Mouse (Mus musculus) liver, embryonic 14.5 days (tissue): Measurements from ENCODE around the gene Slk. TPM values are rescaled to one million over a fixed set of nuclear protein-coding genes. Genes with fewer than 3 reads are reported as not detected.

ENCODE experiments used
- ATAC-seq: fragments of 200-750 bp; cut with Nextera tagmentation; 2 replicates; pipeline ENCODE4 v1.8.0; 2017; ENCODE audit warnings: moderate number of reproducible peaks, mild to moderate bottlenecking, moderate library complexity; ENCODE audit not compliant: insufficient read depth
- DNase-seq, 3 experiments: peaks; one replicate each; pipeline ENCODE4 v3.0.0-alpha.2; 2012 to 2013; ENCODE audit warnings: low read depth in 3 of 3, low spot score in 3 of 3
- H3K27ac ChIP-seq: fragments of 300-500 bp; sonication (generic); 2 replicates; pipeline ENCODE4 v1.5.1; 2014; ENCODE audit warnings: moderate library complexity, mild to moderate bottlenecking, control low read depth, inconsistent platforms
- H3K27me3 ChIP-seq: fragments of 300-500 bp; sonication (generic); 2 replicates; pipeline ENCODE4 v1.6.1; 2014; ENCODE audit warnings: mild to moderate bottlenecking, low read length, moderate library complexity; ENCODE audit not compliant: control insufficient read depth, insufficient read depth
- H3K36me3 ChIP-seq: fragments of 300-500 bp; sonication (generic); replicated peaks from 2 replicates; pipeline ENCODE4 v1.6.1; 2014; ENCODE audit warnings: low read depth; ENCODE audit not compliant: control insufficient read depth, insufficient read depth
- H3K4me1 ChIP-seq, 2 experiments: fragments of 200-500 bp in 1 of 2; fragments of 300-500 bp in 1 of 2; sonication (generic) in 1 of 2; replicated peaks; 2 replicates each; pipeline ENCODE4 v1.6.1; 2012 to 2014; ENCODE audit warnings: antibody characterized with exemption in 1 of 2, inconsistent platforms in 1 of 2, low read length in 1 of 2; ENCODE audit not compliant: control insufficient read depth in 2 of 2, insufficient read depth in 2 of 2
- H3K4me2 ChIP-seq: fragments of 300-500 bp; sonication (generic); 2 replicates; pipeline ENCODE4 v1.6.1; 2014; ENCODE audit warnings: low read depth, mild to moderate bottlenecking, control low read depth, moderate library complexity
- H3K4me3 ChIP-seq, 2 experiments: fragments of 200-500 bp in 1 of 2; fragments of 300-500 bp in 1 of 2; sonication (generic) in 1 of 2; 2 replicates each; pipeline ENCODE4 v1.5.1; 2012 to 2014; ENCODE audit warnings: low read depth in 2 of 2, low read length in 2 of 2, mild to moderate bottlenecking in 2 of 2, control low read depth in 1 of 2, inconsistent platforms in 1 of 2, moderate library complexity in 1 of 2; ENCODE audit not compliant: insufficient read depth in 1 of 2
- H3K9ac ChIP-seq: fragments of 300-500 bp; sonication (generic); replicated peaks from 2 replicates; pipeline ENCODE4 v1.6.1; 2014; ENCODE audit warnings: mild to moderate bottlenecking, control low read depth, moderate library complexity
- H3K9me3 ChIP-seq: fragments of 300-500 bp; sonication (generic); 2 replicates; pipeline ENCODE4 v1.6.1; 2016; ENCODE audit warnings: low read length, mixed read lengths; ENCODE audit not compliant: control insufficient read depth
- CTCF ChIP-seq: IDR thresholded peaks from 2 replicates; pipeline ENCODE4 v1.5.1; 2016; ENCODE audit warnings: antibody characterized with exemption, low read depth, control low read depth
- EP300 ChIP-seq: IDR thresholded peaks from 2 replicates; pipeline ENCODE4 v1.6.1; 2016; ENCODE audit warnings: antibody characterized with exemption, low read depth
- WGBS: fragments of 180-500 bp; shearing (Covaris S2); extraction: QIAGEN DNeasy Blood & Tissue Kit; methylation state at CpG from one replicate; pipeline ENCODE4 v1.1.7; 2014; ENCODE audit not compliant: insufficient replicate concordance; 5-methylcytosine and 5-hydroxymethylcytosine counted together
- polyA plus RNA-seq, 2 experiments: library from polyadenylated mRNA; depleted of rRNA in 1 of 2; stranded (reverse) in 1 of 2; unstranded in 1 of 2; fragments of >200 nt; fragmentation: Nextera tagmentation in 1 of 2; extraction: Ambion mirVana in 1 of 2; gene quantifications; 2 replicates each; pipeline versions ENCODE4 v1.2.1 to v1.2.3; 2012 to 2014

The Slk gene
- polyA plus RNA-seq, 2 experiments = 8.6 to 16.5 TPM

- H3K9ac ChIP-seq = peak within 1 kb of the TSS; percentile 62
- ATAC-seq (peak; percentile 45), DNase-seq (no peak)
- H3K4me3 ChIP-seq = peak within 1 kb of the TSS; percentile 66
- H3K9me3 ChIP-seq = no peaks in the 10 kb centered on the region
- H3K4me2 ChIP-seq = peak within 1 kb of the TSS; percentile 79
- no peaks in the 10 kb centered on the region for H3K36me3 ChIP-seq
- WGBS = 4% methylated on average over 10 of the region's 10 CpGs
- H3K4me1 ChIP-seq = peaks cover 24 to 25% of the 10 kb centered on the region in 2 experiments
- no peaks in the 10 kb centered on the region for H3K27me3 ChIP-seq
- H3K27ac ChIP-seq = peak within 1 kb of the TSS; percentile 27
- TF ChIP-seq EP300 = no peak
- no peak for TF ChIP-seq CTCF
Measured at GRCm38 (mm10) chr19:47537300-47537792, 42.1 kb upstream of the Slk start, which contains the start of gene Stn1. Gene Stn1, minus strand, starts transcription at chr19:47537507.

DNA sequence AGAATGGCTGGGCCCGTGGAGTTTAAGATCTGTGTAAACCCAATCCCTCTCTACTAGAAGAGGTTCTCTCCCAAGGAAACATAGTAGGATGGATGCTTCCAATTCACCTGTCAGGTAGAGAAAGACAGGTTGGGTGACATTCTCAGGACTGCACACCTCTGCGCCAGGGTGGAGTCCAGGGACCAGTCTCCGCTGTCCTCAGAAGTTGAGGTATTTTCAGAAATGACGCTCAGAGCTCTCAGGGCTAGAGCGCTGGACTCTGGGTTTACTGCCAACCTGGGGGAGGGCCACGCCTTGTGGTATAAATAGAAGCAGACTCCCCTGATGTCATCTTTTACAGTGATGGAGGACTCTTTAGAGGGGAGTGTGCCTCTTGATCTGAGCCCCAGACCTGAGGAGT, 41.6 kb upstream of the Slk start:
- Histone ChIP-seq H3K27ac (peak overlapping the region; percentile 13), H3K4me1 (peaks cover 24 to 25% of the 10 kb centered on the region in 2 experiments), H3K4me3 (no peak overlapping the region), H3K36me3 (no peaks in the 10 kb centered on the region), H3K9ac (no peak overlapping the region; the same call in 1 of the 2 replicates), H3K27me3 (no peaks in the 10 kb centered on the region), H3K4me2 (peak overlapping the region; percentile 79), H3K9me3 (no peaks in the 10 kb centered on the region)
- TF ChIP-seq EP300 (no peak), CTCF (no peak)
- no peak for DNase-seq
- 30% methylated on average over 6 of the region's 6 CpGs for WGBS
- ATAC-seq = no peak

GRCm38 (mm10) chr19:47538801-47539200, 40.7 kb upstream of the Slk start:
- no peak overlapping the region for H3K27ac ChIP-seq
- H3K36me3 ChIP-seq = no peaks in the 10 kb centered on the region
- ATAC-seq (no peak), DNase-seq (peak in 1 of 3 experiments; percentile 37)
- peak overlapping the region; percentile 15 for H3K4me2 ChIP-seq
- H3K27me3 ChIP-seq = no peaks in the 10 kb centered on the region
- H3K9me3 ChIP-seq = no peaks in the 10 kb centered on the region
- peaks cover 24 to 25% of the 10 kb centered on the region in 2 experiments for H3K4me1 ChIP-seq
- TF ChIP-seq EP300 (no peak), CTCF (no peak)
- H3K9ac ChIP-seq = no peak overlapping the region; the same call in 1 of the 2 replicates
- no peak overlapping the region for H3K4me3 ChIP-seq
- 3% methylated on average over 6 of the region's 6 CpGs for WGBS

DNA sequence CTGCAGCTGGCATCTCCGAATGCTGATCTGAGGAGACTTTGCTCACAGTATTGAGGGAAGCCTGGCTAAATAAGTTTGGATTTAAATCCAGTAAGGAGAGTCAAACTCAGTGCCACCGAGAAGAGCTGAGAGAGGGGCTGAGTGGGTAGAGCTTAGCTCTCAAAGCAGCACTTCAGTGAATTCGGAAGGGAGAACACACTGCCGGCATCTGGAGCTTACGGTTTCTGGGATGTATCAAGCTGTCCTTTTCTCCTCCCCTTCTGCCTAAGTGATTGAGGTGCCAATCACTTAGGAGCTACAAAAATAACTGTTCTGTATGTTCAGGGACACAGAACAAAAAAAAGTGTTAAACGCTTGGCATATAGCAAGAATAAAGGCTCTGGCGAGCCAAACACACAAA, 37.0 kb upstream of the Slk start:
- no peaks in the 10 kb centered on the region for H3K9me3 ChIP-seq
- no peaks in the 10 kb centered on the region for H3K27me3 ChIP-seq
- H3K4me2 ChIP-seq = no peak overlapping the region
- ATAC-seq = no peak
- no peak overlapping the region for H3K4me3 ChIP-seq
- H3K27ac ChIP-seq = no peak overlapping the region
- 62% methylated on average over 7 of the region's 7 CpGs for WGBS
- H3K36me3 ChIP-seq = no peaks in the 10 kb centered on the region
- no peak overlapping the region for H3K9ac ChIP-seq
- TF ChIP-seq CTCF = no peak
- no peak for TF ChIP-seq EP300
- no peak for DNase-seq
- H3K4me1 ChIP-seq = peaks cover 12 to 13% of the 10 kb centered on the region in 2 experiments

DNA sequence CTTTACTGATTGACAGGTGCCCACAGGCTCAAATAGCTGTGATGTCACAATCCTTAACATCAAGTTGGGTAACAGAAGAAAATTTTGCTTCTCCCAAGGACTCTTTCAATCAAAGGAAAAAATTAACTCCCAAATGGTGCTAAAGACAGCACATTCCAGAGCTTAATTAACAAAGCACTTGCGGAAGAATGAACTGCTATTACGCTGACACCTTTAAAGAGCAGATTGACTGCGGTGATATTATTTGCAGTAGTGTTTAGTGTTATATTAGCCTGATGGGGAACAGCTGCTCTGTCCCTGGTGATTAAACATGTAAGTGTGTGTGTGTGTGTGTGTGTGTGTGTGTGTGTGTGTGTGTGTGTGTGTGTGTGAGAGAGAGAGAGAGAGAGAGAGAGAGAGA, 34.4 kb upstream of the Slk start:
- no peak overlapping the region for H3K4me2 ChIP-seq
- H3K27me3 ChIP-seq = no peaks in the 10 kb centered on the region
- DNase-seq = no peak
- no peak overlapping the region for H3K9ac ChIP-seq
- H3K36me3 ChIP-seq = no peaks in the 10 kb centered on the region
- WGBS = 81% methylated on average over 3 of the region's 3 CpGs
- H3K4me1 ChIP-seq = no peaks in the 10 kb centered on the region; a peak in 2 of 4 replicates
- H3K27ac ChIP-seq = no peak overlapping the region
- H3K4me3 ChIP-seq = no peak overlapping the region
- ATAC-seq = no peak
- H3K9me3 ChIP-seq = no peaks in the 10 kb centered on the region
- TF ChIP-seq CTCF = no peak
- no peak for TF ChIP-seq EP300

GRCm38 (mm10) chr19:47545528-47545927, 34.0 kb upstream of the Slk start:
- Histone ChIP-seq H3K36me3 (no peaks in the 10 kb centered on the region), H3K4me1 (no peaks in the 10 kb centered on the region; a peak in 2 of 4 replicates)
- DNase-seq = no peak

More at GRCm38 (mm10) chr19:47545528-47545927, 34.0 kb upstream of the Slk start:
- no peak overlapping the region for H3K27ac ChIP-seq
- H3K4me3 ChIP-seq = no peak overlapping the region
- H3K4me2 ChIP-seq = no peak overlapping the region
- no peaks in the 10 kb centered on the region for H3K9me3 ChIP-seq
- no peak overlapping the region for H3K9ac ChIP-seq
- TF ChIP-seq EP300 = no peak
- TF ChIP-seq CTCF = no peak
- ATAC-seq = no peak
- no peaks in the 10 kb centered on the region for H3K27me3 ChIP-seq
